Mouse (Mus musculus) lung, postnatal 0 days (tissue): ENCODE data around the gene Gm48551.

Source experiments
- CTCF ChIP-seq: IDR thresholded peaks from 2 replicates; pipeline ENCODE4 v1.5.1; 2016; ENCODE audit warnings: antibody characterized with exemption, mild to moderate bottlenecking
- EP300 ChIP-seq: IDR thresholded peaks from 2 replicates; pipeline ENCODE4 v1.6.1; 2016; ENCODE audit warnings: antibody characterized with exemption, mild to moderate bottlenecking, control low read depth

DNA sequence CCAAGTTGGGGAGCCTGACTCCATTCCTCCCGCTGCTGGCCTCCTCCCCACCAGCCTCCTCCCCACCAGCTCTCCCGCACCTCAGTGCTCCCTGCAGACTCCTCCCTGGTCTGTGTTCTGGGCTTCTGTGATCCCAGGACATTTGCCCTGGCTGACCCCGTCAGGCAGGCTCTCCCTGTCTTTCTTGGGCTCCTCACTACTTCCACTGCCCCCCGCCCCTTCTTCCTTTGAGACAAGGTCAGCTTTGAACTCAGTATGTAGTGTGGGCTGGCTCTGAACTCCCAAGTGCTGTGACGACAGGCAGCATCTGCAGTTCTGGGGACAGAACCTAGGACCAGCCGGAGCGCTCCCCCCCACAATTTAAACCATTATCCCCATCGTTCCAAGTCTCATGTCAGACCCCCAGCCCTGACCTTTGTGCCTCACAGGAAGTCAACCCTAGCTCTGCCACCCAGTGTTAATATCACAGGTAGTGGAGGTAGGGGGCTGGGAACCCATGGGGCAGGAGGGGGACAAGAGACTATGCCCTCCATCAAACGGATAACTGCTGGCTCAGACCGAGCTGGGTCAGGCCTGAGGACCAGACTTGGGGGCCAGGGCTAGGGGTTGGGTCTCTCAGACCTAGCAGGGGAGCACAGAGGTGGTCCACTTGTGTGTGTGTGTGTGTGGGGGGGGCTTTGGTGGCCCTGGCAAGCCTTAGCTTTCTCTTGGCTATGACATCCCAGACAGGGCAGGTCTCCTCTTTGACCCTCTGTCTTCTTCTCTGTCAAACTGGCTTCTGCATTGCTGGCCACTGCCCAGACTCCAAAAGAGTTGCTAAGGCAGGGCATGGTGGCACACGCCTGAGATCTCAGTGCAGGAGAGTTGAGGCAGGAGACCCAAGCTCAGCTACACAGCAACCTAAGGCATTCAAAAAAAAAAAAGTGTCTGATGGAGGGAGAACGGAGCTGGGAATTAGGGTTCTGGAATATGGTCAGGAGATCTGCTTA, 33.3 kb downstream of the Gm48551 start:
- TF ChIP-seq CTCF (no peak), EP300 (no peak)
